Mouse (Mus musculus) liver, postnatal 0 days (tissue): ENCODE results near the gene Vwa5b2.

Experiments used
- CTCF ChIP-seq: sonication (generic); IDR thresholded peaks from 2 replicates; pipeline ENCODE4 v1.5.1; 2016; ENCODE audit warnings: antibody characterized with exemption, low read depth
- EP300 ChIP-seq: IDR thresholded peaks from 2 replicates; pipeline ENCODE4 v1.6.1; 2016; ENCODE audit warnings: antibody characterized with exemption, low read depth, mild to moderate bottlenecking

GRCm38 (mm10) chr16:20539649-20540048 lies 49.6 kb upstream of the Vwa5b2 start:
- TF ChIP-seq EP300 (no peak), CTCF (no peak)
